Mouse (Mus musculus): Measurements from ENCODE around the gene B230118H07Rik.
A peak's percentile ranks its signal among the peaks of the same experiment; 100 is the strongest.

The B230118H07Rik gene

DNA sequence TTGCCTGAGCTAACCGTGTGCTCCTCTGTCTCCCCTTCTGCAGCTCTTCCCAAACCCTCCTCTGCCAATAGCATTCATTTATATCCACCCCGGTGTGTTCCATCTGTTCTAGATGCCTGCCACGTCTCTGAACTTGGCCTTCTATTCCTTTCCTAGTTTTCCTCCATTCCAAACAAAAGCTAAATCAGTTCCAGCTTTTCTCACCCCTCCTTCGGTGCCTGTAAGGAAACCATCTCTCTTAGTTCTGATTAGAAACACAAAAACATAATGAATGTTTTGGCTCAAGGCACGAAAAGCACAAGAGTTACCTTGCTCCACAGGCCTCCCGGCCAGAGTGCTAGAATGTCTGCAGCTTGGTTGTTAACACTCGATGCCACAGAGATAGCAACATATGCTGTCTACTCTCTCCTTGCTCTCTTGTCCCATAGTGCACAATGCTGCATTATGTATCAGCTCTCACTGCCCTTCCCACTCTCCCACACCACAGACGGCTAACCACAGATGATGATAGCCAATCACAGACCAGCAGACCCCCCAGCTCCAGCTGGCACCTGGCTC is at the start of gene B230118H07Rik, which contains the start of gene Rag1:
TSS of gene B230118H07Rik (minus strand) at position 419 of the 558 bp plus-strand sequence.
TSS of gene Rag1 (minus strand) at position 388 of the 558 bp plus-strand sequence.
- DNase-seq (ENCODE audit: low read depth, low spot score) = no peak

DNA sequence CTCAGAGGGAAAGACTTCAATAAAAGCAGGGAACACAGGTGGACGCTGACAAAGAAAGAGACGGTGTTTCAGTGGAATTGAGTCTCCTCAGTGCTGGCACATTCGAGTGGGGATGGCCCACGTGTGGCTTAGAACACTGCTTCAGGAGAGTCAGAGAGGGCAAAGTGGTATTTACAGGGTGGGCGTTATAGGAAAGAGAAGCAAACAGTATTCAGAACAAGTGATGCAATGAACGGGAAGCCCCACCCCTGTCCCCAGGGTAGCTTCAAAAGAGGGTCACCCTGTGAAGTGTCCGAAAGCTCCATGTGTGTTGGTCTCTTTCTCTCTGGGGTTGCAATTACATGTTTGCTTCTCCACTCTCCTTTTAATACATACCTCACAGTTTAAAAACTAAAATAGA is 46.3 kb upstream of the B230118H07Rik start:
- no peak for DNase-seq (ENCODE audit: low read depth, low spot score)

DNA sequence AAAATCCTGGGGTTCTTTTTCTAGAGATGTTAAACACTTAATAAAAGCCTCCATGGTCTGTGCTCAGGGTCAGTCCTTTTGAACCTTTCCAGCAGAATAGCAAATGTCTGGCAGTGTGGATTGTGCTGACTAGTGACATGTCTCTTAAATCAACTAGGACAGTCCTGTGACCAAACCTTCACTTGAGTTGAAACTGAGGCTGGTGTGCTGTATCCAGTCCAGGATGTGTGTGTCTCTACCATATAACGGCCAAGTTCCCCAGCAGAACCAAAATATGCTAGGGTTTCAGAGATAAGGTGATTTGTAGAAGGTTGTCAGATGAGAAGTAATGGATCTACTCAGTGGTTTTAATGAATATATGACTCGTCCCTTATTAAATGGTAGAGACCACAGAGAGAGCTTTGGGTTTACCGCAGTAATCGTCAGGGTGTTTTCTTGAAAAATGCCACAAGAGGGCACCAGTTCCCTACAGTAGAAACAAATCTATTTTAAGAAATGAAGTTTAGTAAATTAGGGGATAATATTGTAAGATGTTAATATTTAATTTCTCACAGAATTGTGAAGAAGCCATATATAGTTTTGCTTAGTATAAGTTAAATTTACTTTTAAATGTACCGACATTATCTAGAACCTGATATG is 44.4 kb upstream of the B230118H07Rik start:
- peak; percentile 69 for DNase-seq (ENCODE audit: low read depth, low spot score)

DNA sequence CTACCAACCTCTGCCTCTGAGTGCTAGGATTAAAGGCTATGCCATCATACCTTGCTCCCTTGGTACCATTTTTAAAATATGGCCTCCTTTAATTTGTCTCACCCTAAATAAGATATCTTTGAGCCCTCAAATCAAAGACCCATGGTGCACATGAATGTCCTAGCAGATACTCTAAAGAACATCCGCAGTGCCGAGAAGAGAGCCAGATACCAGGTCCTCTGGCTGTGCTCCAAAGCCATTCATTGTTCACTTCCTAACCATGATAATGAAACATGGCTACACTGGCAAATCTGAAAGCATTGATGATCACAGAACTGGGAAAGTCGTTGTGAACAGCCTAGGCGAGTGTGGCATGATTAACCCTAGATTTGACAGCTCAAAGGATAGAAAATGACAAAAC is 43.7 kb upstream of the B230118H07Rik start:
- no peak for DNase-seq (ENCODE audit: low read depth, low spot score)

DNA sequence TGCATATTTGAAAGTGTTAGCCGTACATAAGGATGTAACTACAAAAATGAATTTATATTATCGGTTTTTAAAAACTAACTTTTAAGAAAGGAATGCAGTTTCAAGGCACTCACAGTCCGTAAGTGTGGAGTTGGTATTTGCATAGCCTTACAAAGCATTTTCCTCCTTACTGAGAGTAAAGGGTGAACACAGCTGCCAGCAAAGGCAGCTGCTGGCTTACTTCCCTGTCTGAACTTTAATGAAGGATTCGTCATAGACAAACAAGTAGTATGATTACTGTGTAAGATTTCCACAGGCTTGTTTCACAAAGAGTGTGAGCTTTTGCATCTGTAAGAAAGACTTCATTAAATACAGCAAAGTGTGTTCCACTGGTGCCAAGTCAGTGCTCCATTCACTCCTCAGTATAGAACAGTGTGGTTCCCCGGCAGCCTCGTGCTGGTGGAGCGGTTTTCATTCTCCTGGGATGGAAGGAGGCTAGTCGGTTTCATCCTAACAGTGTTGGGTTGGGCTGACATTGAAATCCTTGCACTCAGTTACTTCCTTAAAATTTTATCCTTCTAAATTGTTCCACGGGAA is 41.0 kb upstream of the B230118H07Rik start:
- no peak for DNase-seq (ENCODE audit: low read depth, low spot score)

DNA sequence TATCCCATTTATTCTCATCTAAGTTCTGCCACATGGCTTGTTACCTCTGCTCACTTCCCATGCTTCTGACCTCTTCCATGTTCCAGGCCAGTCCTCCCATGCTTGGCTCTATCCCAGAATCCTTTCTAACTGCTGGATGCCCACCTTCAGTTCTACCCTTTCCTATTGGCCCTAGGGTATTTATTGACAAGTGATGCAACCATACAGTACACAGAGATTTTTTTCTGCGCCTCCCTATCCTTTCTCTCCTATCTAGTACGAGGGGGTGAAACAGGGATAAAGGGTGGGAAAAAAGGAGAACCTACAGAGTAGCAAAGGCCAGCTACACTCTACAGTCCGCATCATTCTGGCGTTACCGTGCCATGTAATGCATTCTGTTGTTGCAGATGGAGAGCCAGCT is 38.7 kb upstream of the B230118H07Rik start:
- no peak for DNase-seq (ENCODE audit: low read depth, low spot score)

DNA sequence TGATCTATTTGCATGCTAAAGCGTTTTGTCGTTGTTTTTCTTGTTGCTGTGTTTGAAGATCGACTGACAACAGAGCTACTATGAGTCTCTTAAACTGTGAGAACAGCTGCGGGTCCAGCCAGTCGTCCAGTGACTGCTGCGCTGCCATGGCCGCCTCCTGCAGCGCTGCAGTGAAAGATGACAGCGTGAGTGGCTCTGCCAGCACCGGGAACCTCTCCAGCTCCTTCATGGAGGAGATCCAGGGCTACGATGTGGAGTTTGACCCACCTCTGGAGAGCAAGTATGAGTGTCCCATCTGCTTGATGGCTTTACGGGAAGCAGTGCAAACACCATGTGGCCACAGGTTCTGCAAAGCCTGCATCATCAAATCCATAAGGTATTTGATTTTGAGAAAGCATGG is 35.1 kb upstream of the B230118H07Rik start:
- DNase-seq (ENCODE audit: low read depth, low spot score) = no peak

DNA sequence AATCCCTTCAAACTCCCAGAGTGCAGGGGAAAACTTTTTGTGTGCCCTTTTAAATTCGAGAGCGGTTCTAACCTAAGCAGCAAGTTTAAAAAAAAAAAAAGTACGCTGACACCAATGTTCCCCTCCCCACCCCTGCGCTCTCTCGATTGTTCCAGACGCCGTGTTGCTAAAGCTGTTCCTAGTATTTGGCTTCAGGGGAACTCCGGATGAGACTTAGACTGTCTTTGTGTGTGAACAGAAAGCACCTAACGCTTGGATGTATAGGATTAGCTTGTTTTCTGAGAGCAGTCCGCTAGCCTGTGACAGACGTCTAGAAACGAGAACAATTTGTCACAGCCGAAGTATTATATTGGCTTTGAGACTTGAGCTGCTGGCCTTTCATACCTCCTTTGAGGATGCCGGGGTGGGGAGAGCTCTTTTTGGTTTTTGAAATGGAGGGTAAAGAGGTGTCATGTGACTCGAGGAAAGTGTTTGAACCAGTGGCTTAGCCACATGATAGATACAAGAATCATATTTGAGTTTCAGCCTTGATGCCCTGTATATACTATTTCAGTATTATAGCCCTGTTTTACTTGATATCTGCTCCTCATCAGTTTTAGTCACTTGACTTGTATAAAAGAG is 29.9 kb upstream of the B230118H07Rik start:
- DNase-seq (ENCODE audit: low read depth, low spot score) = peak; percentile 66

DNA sequence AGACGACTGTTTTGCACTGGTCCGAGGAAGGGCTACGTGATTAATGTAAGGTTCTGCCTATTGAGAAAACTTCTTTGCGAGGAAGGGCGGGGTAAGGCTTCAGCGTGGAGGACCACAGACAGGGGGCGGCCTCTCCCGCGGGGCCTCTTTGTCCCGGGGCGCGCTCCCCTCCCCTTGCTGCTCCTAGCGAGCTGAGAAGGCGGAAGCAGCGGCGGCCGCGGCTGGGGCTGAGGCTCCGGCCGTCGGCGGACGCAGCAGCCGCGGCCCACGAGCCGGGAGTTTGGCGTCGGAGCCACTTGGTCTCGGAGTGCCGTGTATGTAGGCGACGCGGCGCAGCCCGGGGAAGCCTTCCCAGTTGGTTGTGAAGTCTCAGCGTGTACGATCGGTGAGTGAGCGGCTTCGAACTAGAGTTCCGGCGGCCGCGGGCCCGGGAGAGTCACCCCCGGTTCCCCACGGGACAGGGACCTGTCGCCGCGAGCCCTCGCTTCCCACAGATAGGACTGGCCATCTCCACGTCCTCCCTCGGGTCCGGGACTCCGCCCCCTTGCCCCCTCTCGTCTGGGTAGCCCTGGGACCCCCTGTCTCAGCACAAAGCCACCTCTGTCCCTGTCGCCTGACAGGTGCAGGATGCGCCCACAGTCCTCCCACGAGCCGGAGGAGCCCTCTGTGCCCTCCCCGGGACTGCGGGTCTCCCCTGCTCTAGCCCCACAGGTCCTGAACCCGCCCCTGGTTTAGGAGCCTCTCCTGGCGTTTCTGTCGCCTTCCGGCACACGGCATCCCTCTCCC is 29.1 kb upstream of the B230118H07Rik start, which contains the start of gene Traf6:
TSS of gene Traf6 (plus strand) at position 194 of the 786 bp plus-strand sequence.
- DNase-seq (ENCODE audit: low read depth, low spot score) = peak; percentile 92

DNA sequence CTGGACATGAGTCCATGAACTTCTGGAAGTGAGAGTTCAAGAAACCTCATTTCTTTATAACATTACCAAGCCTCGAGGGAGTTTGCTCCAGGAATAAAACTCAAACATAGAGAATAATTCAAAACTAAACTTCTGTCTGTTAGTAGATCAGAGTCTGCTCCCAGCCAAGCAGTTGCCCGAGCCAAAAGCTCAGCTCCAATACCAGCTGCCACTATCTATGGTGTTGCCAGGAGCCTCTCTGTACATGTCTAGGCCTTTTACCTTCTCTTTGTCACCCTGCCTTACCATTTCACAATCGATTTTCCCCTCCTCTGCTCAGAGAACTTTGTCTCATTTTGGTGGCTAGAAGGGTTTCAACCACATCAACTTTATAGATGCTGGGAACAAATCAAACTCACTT is 24.2 kb upstream of the B230118H07Rik start:
- no peak for DNase-seq (ENCODE audit: low read depth, low spot score)

DNA sequence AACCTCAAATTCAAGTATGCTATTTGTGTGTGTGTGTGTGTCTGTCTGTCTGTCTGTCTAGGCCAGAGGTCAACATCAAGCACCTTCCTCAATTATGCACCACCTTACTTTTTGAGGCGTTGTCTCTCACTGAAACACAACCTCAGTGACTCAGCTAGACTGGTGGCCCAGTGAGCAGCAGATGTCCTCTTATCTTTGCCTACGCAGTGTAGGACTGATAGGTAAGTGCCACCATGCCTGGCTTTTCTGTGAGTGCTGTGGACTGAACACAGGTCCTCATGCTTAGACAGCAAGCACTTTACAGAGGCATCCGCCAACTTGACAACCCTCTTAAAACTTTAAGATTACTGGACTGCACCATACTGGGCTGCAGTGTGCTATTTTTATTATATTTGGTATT is 19.4 kb upstream of the B230118H07Rik start:
- no peak for DNase-seq (ENCODE audit: low read depth, low spot score)

DNA sequence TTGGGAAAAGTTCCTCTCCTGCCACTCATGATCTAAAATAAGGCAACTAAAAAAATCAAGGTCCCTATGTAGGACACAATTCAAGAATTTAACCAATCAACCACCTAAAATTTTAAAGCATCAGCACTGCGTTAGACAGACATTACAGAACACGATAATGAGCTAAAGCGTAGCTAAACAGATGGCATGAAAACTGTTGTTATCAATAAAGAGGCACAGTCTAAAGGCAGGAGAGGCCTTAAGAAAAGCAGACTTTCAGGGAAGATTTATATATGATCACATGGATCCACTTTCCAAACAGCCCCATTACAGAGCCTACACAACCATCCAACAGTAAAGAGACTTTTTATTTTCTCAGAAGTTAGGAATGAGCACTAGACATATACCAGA is 16.4 kb upstream of the B230118H07Rik start:
- DNase-seq (ENCODE audit: low read depth, low spot score) = no peak

DNA sequence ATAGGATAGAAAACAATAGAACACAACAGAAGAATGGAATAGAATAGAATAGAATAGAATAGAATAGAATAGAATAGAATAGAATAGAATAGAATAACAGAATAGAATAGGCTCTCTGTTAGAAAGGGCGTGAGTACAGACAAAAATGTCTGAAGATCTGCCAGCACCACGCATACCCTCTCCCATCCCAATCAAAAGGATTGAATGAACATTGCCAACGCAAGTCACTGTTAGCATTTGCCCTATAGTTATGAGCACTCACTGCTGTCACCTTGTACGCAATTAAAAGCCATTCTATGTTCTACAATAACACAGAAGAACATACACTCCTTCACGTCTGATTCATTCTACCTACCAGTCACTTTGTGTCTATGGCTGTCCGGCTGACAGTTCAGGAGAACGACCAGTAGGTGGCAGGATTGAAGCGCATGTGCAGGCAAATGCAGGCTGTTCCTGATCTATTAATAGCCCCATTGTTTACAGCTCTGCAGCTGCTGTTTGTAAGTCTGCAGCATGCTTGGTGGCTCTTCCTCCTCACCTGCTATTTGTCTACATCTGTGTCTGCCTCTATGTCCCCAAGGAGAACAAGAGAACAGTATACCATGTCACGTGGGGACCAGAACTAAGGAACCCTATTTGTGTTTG is 15.8 kb upstream of the B230118H07Rik start:
- DNase-seq (ENCODE audit: low read depth, low spot score) = peak; percentile 82

DNA sequence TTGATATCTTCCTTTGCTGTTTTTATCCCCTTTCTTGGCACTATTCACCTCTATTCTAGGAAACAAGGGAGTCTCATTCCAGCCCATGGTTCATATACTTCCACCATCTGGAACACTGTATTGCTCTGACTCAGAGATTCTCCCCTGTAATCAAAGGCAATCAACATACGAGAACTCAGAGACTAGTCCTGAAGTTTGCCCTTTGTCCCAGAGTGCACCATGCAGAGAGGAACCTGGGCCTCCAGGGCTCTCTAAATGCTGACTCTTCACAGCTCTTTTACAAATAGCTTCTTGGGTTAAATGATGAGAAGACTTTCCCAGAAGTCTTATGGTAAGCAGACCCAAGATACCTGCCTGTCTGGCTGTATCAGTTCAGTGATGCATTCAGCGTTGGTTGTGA is 11.2 kb upstream of the B230118H07Rik start:
- DNase-seq (ENCODE audit: low read depth, low spot score) = no peak

DNA sequence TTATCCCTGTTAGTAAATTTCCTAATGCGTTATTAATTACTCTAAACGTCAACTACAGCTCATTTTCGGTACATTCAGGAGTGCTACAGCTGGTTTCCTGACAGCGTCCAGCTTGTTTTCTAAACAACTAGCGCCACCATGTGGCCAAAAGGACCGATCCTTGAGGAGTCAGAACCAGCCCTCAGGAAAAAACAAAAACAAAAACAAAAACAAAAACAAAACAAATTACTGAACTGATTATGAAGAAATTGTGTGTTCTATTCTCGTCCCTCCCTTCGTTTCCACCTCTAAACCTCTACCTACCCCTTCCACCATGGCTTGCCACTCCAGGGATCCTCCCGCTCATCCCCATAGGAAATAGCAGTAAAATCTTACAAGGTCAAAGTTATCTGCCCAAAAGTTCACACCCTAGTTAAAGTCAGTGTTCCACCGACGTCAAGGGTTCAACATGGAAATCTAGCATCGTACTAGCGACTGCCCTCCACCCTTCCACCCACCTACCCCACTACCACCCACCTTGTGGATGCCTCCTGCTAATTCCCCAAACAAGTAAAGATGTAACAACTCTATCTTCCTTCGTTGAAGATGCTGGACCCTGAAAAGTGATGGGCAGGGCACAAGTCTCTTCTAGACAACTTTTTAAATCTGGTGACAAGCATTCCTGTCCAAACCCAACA is 3.7 kb upstream of the B230118H07Rik start:
- peak; percentile 81 for DNase-seq (ENCODE audit: low read depth, low spot score)

DNA sequence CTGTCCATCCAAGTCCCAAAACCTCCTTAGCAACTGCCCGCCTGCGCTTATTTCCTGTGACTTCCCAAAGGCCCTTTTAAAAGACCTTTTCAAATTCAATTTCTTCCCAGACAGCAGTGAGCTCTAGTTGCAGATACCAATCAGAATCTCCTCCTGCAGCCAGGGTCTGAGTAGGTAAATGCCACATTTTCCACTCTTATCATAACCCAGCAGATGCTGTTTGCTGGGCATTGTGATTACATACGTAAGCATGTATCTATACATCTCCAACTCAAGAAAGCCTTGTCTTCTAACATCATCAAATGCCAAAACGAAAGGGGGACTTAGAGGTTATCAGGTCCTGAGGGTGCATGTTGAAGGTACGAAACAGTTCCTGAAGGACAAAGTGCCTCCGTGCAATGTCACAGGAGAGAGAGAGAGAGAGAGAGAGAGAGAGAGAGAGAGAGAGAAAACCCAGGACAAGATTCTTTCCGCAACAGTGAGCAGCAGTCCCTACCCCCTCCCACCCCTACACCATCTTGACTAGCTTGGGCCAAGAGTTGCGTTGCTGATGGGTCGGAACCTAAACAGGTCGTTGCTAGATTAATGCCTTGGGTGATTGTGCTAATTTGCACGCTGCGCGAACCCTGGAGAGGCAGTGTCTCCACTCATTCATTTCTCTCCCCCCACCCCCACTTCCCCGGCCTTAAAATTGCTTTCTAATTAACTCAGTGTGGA is 3.0 kb upstream of the B230118H07Rik start:
- DNase-seq (ENCODE audit: low read depth, low spot score) = no peak

DNA sequence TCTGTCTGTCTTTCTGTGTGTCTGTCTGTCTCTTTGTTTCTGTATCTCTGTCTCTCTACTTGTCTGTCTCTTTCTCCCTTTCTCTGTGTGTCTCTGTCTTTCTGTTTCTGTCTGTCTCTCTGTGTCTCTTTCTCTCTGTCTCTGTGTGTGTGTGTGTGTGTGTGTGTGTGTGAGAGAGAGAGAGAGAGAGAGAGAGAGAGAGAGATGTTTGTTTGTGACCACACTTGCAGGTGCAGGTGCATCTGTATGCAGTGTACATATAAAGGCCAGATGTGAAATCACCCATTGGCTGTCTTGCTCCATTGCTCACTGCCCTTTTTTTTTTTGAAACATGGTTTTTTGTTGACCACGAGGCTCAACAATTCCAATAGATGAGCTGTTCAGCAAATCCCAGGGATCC is 1.1 kb upstream of the B230118H07Rik start:
- DNase-seq (ENCODE audit: low read depth, low spot score) = no peak

DNA sequence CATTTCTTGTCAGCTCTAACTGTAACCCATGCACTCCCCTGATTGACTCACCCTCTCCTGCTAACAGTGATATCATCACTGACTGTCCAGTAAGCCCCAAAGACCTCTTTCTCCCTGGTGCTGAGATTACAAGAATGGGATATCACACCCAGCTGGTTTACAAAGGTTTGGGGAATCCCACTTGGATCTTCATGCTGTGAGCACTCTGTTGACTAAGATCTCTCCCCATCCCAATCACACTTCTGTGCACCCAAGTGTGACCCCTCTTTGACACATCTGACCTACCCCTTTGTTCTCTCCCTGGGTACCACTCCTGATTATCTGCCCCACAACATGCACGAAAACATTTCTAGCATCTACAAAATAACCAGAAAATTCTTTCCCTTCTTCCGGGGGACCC is 971 bp downstream of the B230118H07Rik start:
- no peak for DNase-seq (ENCODE audit: low read depth, low spot score)

DNA sequence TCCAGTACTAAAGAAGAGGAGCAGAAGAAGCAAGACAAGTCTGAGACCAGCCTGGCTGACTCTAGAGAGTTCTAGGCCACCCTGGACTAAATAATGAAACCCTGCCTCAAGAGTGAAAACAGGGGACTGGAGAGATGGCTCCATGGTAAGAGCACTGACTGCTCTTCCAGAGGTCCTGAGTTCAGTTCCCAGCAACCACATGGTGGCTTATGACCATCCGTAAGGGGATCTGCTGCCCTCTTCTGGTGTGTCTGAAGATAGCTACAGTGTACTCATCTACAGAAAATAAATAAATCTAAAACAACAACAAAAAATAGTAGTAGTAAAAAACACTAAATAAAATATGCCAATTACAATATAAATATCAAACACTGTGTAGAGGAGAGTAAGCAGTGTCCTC is 3.5 kb downstream of the B230118H07Rik start:
- no peak for DNase-seq (ENCODE audit: low read depth, low spot score)

DNA sequence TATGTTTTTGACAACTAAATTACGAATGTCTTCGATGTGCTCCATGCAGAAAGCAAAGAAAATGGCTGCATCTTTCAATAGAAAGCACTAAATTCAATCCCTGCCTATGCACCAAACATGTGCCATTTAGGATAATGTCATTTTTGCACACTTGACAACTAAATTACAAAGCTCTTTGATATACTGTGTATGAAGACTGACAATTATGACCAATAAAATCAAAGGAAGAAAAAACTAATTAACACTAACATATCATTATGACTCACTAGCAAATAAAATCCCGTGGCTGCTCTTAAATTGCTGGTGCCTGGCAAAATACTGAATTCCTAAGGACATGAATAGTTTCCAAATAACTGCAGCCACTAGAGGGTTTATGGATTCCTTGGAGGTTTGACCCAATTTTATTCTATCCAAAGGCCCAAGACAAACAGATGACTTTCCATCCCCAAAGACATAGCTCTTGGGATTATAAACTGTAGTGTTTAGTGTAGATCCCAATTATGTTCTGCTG is 9.4 kb downstream of the B230118H07Rik start:
- DNase-seq (ENCODE audit: low read depth, low spot score) = no peak
